Mouse (Mus musculus): ENCODE results near the gene Sos1.

GRCm38 (mm10) chr17:80505766-80506165 lies 25.5 kb upstream of the Sos1 start:
- TF ChIP-seq TAL1 (conservative IDR thresholded peaks at IDR 0.05; ENCODE audit: low read depth, low read length), result no peak
- TF ChIP-seq CTCF (IDR thresholded peaks at IDR 0.05; ENCODE audit: low read depth, low read length), result no peak

All from G1E (cell line).